Mouse (Mus musculus) megakaryocyte, embryonic 14.5 days (primary cell): ENCODE results near the gene Tgfbr3.

ENCODE experiments used
- FLI1 ChIP-seq: IDR thresholded peaks from 2 replicates; pipeline ENCODE4 v1.6.1; 2012; ENCODE audit warnings: low read length, inconsistent platforms, mixed read lengths
- GATA1 ChIP-seq: IDR thresholded peaks from 3 replicates; pipeline ENCODE4 v1.6.1; 2012; ENCODE audit warnings: mixed read lengths, low read length, inconsistent platforms, borderline replicate concordance

GRCm38 (mm10) chr5:107087291-107087690 lies 202.1 kb downstream of the Tgfbr3 start:
- TF ChIP-seq GATA1 (no peak), FLI1 (no peak)
